Mouse (Mus musculus) lung, embryonic 15.5 days (tissue): ENCODE measurements at regions not wholly inside any gene's neighbourhood (a gene's known extent, or its start where the extent isn't known, plus 50 kb on each side); places are given as distances from the start of the nearest gene placed in this dataset.
A peak's percentile ranks its signal among the peaks of the same experiment; 100 is the strongest.

ENCODE experiments used
- ATAC-seq: fragments of 200-750 bp; cut with Nextera tagmentation; 2 replicates; pipeline ENCODE4 v1.8.0; 2017; ENCODE audit warnings: moderate number of reproducible peaks, borderline replicate concordance; ENCODE audit not compliant: low FRiP score, low TSS enrichment; ENCODE audit errors: extremely low read depth
- H3K27ac ChIP-seq: fragments of 300-500 bp; sonication (generic); 2 replicates; pipeline ENCODE4 v1.5.1; 2015; ENCODE audit warnings: moderate library complexity, mild to moderate bottlenecking, inconsistent platforms
- H3K27me3 ChIP-seq: fragments of 300-500 bp; sonication (generic); 2 replicates; pipeline ENCODE4 v1.6.1; 2015; ENCODE audit warnings: inconsistent platforms
- H3K36me3 ChIP-seq: fragments of 300-500 bp; sonication (generic); 2 replicates; pipeline ENCODE4 v1.6.1; 2015; ENCODE audit warnings: inconsistent platforms
- H3K4me1 ChIP-seq: fragments of 300-500 bp; sonication (generic); 2 replicates; pipeline ENCODE4 v1.6.1; 2015; ENCODE audit warnings: inconsistent platforms
- H3K4me2 ChIP-seq: fragments of 300-500 bp; sonication (generic); 2 replicates; pipeline ENCODE4 v1.6.1; 2015; ENCODE audit warnings: inconsistent platforms, mild to moderate bottlenecking, moderate library complexity
- H3K4me3 ChIP-seq: fragments of 300-500 bp; sonication (generic); 2 replicates; pipeline ENCODE4 v1.5.1; 2015; ENCODE audit warnings: mild to moderate bottlenecking, inconsistent platforms
- H3K9ac ChIP-seq: fragments of 300-500 bp; sonication (generic); 2 replicates; pipeline ENCODE4 v1.6.1; 2015; ENCODE audit warnings: inconsistent platforms
- H3K9me3 ChIP-seq: fragments of 300-500 bp; sonication (generic); 2 replicates; pipeline ENCODE4 v1.6.1; 2016; ENCODE audit warnings: inconsistent platforms
- WGBS: fragments of 180-500 bp; shearing (Covaris S2); methylation state at CpG from one replicate; pipeline ENCODE4 v1.1.7; 2015; 5-methylcytosine and 5-hydroxymethylcytosine counted together

- Histone ChIP-seq H3K9me3 (no peaks in the 10 kb centered on the region), H3K27me3 (no peaks in the 10 kb centered on the region), H3K4me3 (no peak overlapping the region), H3K36me3 (no peaks in the 10 kb centered on the region), H3K4me2 (no peak overlapping the region), H3K4me1 (no peaks in the 10 kb centered on the region), H3K9ac (no peak overlapping the region), H3K27ac (no peak overlapping the region)
- no peak for ATAC-seq
- 42% methylated on average over 2 of the region's 2 CpGs for WGBS
Measured at GRCm38 (mm10) chr9:23050751-23051150, 172.1 kb upstream of the Bmper start.

GRCm38 (mm10) chr9:23059526-23059925 lies 163.3 kb upstream of the Bmper start:
- Histone ChIP-seq H3K36me3 (no peaks in the 10 kb centered on the region), H3K9ac (no peak overlapping the region), H3K9me3 (no peaks in the 10 kb centered on the region), H3K27ac (no peak overlapping the region), H3K4me2 (no peak overlapping the region), H3K4me1 (peaks cover 40% of the 10 kb centered on the region; the same call in 1 of the 2 replicates), H3K4me3 (no peak overlapping the region), H3K27me3 (no peaks in the 10 kb centered on the region)
- ATAC-seq = no peak
- 75% methylated on average over 4 of the region's 4 CpGs for WGBS

GRCm38 (mm10) chr9:23060526-23060925 lies 162.3 kb upstream of the Bmper start:
- no peaks in the 10 kb centered on the region for H3K27me3 ChIP-seq

GRCm38 (mm10) chr9:23061179-23061929 lies 161.5 kb upstream of the Bmper start:
- Histone ChIP-seq H3K4me3 (no peak overlapping the region), H3K9me3 (no peaks in the 10 kb centered on the region), H3K4me1 (peaks cover 40% of the 10 kb centered on the region; the same call in 1 of the 2 replicates), H3K27me3 (no peaks in the 10 kb centered on the region), H3K27ac (peak overlapping the region; percentile 77), H3K9ac (no peak overlapping the region), H3K4me2 (no peak overlapping the region), H3K36me3 (no peaks in the 10 kb centered on the region)
- 20% methylated on average over 4 of the region's 4 CpGs for WGBS
- ATAC-seq = peak; percentile 77; the same call in 1 of the 2 replicates

More at GRCm38 (mm10) chr9:23060526-23060925, 162.3 kb upstream of the Bmper start:
- peaks cover 40% of the 10 kb centered on the region; the same call in 1 of the 2 replicates for H3K4me1 ChIP-seq
- no peak for ATAC-seq
- peak overlapping the region; percentile 77 for H3K27ac ChIP-seq
- no peak overlapping the region for H3K9ac ChIP-seq
- H3K36me3 ChIP-seq = no peaks in the 10 kb centered on the region
- no peaks in the 10 kb centered on the region for H3K9me3 ChIP-seq
- no peak overlapping the region for H3K4me3 ChIP-seq
- no peak overlapping the region for H3K4me2 ChIP-seq

- no peak overlapping the region for H3K4me3 ChIP-seq
- H3K27me3 ChIP-seq = no peaks in the 10 kb centered on the region
- H3K27ac ChIP-seq = peak overlapping the region; percentile 77
- H3K36me3 ChIP-seq = no peaks in the 10 kb centered on the region
- 41% methylated on average over 8 of the region's 8 CpGs for WGBS
- H3K4me2 ChIP-seq = no peak overlapping the region
- ATAC-seq = no peak
- H3K9ac ChIP-seq = no peak overlapping the region
- H3K4me1 ChIP-seq = peaks cover 40% of the 10 kb centered on the region; the same call in 1 of the 2 replicates
- no peaks in the 10 kb centered on the region for H3K9me3 ChIP-seq
Measured at GRCm38 (mm10) chr9:23062057-23062655, 160.7 kb upstream of the Bmper start.

GRCm38 (mm10) chr9:23062656-23063444 lies 160.0 kb upstream of the Bmper start:
- Histone ChIP-seq H3K4me1 (peaks cover 40% of the 10 kb centered on the region; the same call in 1 of the 2 replicates), H3K4me3 (no peak overlapping the region), H3K27ac (peak overlapping the region; percentile 77), H3K36me3 (no peaks in the 10 kb centered on the region), H3K9ac (no peak overlapping the region), H3K4me2 (no peak overlapping the region), H3K9me3 (no peaks in the 10 kb centered on the region), H3K27me3 (no peaks in the 10 kb centered on the region)
- 41% methylated on average over 7 of the region's 7 CpGs for WGBS
- ATAC-seq = no peak

GRCm38 (mm10) chr9:23064001-23064400 lies 158.9 kb upstream of the Bmper start:
- whole genome bisulfite sequencing = 73% methylated on average over 2 of the region's 2 CpGs
- peaks cover 40% of the 10 kb centered on the region; the same call in 1 of the 2 replicates for H3K4me1 ChIP-seq
- no peaks in the 10 kb centered on the region for H3K9me3 ChIP-seq
- no peak overlapping the region for H3K9ac ChIP-seq
- no peak overlapping the region for H3K27ac ChIP-seq
- H3K4me3 ChIP-seq = no peak overlapping the region
- H3K27me3 ChIP-seq = no peaks in the 10 kb centered on the region
- no peaks in the 10 kb centered on the region for H3K36me3 ChIP-seq
- no peak overlapping the region for H3K4me2 ChIP-seq
- no peak for ATAC-seq

GRCm38 (mm10) chr9:23064811-23065210 lies 158.1 kb upstream of the Bmper start:
- Histone ChIP-seq H3K4me3 (no peak overlapping the region), H3K27me3 (no peaks in the 10 kb centered on the region), H3K9ac (no peak overlapping the region), H3K4me1 (peaks cover 40% of the 10 kb centered on the region; the same call in 1 of the 2 replicates), H3K9me3 (no peaks in the 10 kb centered on the region), H3K27ac (no peak overlapping the region), H3K4me2 (no peak overlapping the region), H3K36me3 (no peaks in the 10 kb centered on the region)
- WGBS = 98% methylated on average over 3 of the region's 3 CpGs
- ATAC-seq = no peak

GRCm38 (mm10) chr9:23068101-23068791 lies 154.6 kb upstream of the Bmper start:
- 62% methylated on average over 6 of the region's 6 CpGs for WGBS
- Histone ChIP-seq H3K27me3 (no peaks in the 10 kb centered on the region), H3K4me2 (no peak overlapping the region), H3K4me3 (no peak overlapping the region), H3K9ac (no peak overlapping the region), H3K36me3 (no peaks in the 10 kb centered on the region), H3K9me3 (no peaks in the 10 kb centered on the region), H3K27ac (no peak overlapping the region), H3K4me1 (peaks cover 18% of the 10 kb centered on the region; the same call in 1 of the 2 replicates)
- 0 out of 2 replicates have a peak, but pooled peaks have one; percentile 19 for ATAC-seq

- H3K9me3 ChIP-seq = no peaks in the 10 kb centered on the region
- ATAC-seq = no peak
- no peaks in the 10 kb centered on the region for H3K27me3 ChIP-seq
- H3K36me3 ChIP-seq = no peaks in the 10 kb centered on the region
- H3K4me3 ChIP-seq = no peak overlapping the region
- H3K27ac ChIP-seq = no peak overlapping the region
- H3K9ac ChIP-seq = no peak overlapping the region
- H3K4me1 ChIP-seq = peaks cover 9% of the 10 kb centered on the region; the same call in 1 of the 2 replicates
- H3K4me2 ChIP-seq = no peak overlapping the region
- WGBS = 91% methylated on average over 7 of the region's 7 CpGs
Measured at GRCm38 (mm10) chr9:23069161-23069560, 153.7 kb upstream of the Bmper start.

- Histone ChIP-seq H3K4me3 (no peak overlapping the region), H3K36me3 (no peaks in the 10 kb centered on the region), H3K4me2 (no peak overlapping the region), H3K9me3 (no peaks in the 10 kb centered on the region), H3K9ac (no peak overlapping the region), H3K27me3 (no peaks in the 10 kb centered on the region), H3K4me1 (0 out of 2 replicates have a peak, but pooled peaks cover 5% of the 10 kb centered on the region), H3K27ac (no peak overlapping the region)
- 39% methylated on average over 2 of the region's 2 CpGs for WGBS
- ATAC-seq = no peak
Measured at GRCm38 (mm10) chr9:23071006-23071405, 151.9 kb upstream of the Bmper start.
